Mouse (Mus musculus): ENCODE measurements around the gene Tefm.
"Not testable (repeated sequence)": the region's sequence is repeated elsewhere in the genome, so short reads cannot be mapped to it uniquely, and the experiment has no call there.

Gene Tefm

GRCm38 (mm10) chr11:80156841-80157240 is 14.9 kb upstream of the Tefm start:
- DNase-seq (ENCODE audit: low spot score): no peak

- no peak for DNase-seq (ENCODE audit: low spot score)
These were observed 14.0 kb upstream of the Tefm start for GRCm38 (mm10) chr11:80155961-80156360.

- DNase-seq (ENCODE audit: low spot score): no peak
These were observed 13.6 kb upstream of the Tefm start for GRCm38 (mm10) chr11:80155541-80155940.

GRCm38 (mm10) chr11:80154501-80154900 is 12.5 kb upstream of the Tefm start:
- DNase-seq (ENCODE audit: low spot score): no peak

GRCm38 (mm10) chr11:80153857-80154495 is 12.0 kb upstream of the Tefm start, which contains the start of gene Adap2:
Gene Adap2, plus strand, starts transcription at chr11:80154105.
- DNase-seq (ENCODE audit: low spot score): peak; percentile 93

GRCm38 (mm10) chr11:80152376-80152775 is 10.4 kb upstream of the Tefm start:
- peak; percentile 55 for DNase-seq (ENCODE audit: low spot score)

- no peak for DNase-seq (ENCODE audit: low spot score)
These were observed 9.6 kb upstream of the Tefm start for GRCm38 (mm10) chr11:80151541-80151940.

GRCm38 (mm10) chr11:80150566-80150965 is 8.6 kb upstream of the Tefm start:
- DNase-seq (ENCODE audit: low spot score): no peak

- no peak for DNase-seq (ENCODE audit: low spot score)
These were observed 7.5 kb upstream of the Tefm start for GRCm38 (mm10) chr11:80149412-80150023.

GRCm38 (mm10) chr11:80148974-80149373 is 7.0 kb upstream of the Tefm start:
- not testable (repeated sequence) for DNase-seq (ENCODE audit: low spot score)

- peak; percentile 68 for DNase-seq (ENCODE audit: low spot score)
These were observed 6.3 kb upstream of the Tefm start for GRCm38 (mm10) chr11:80148313-80148712.

GRCm38 (mm10) chr11:80147748-80148147 is 5.8 kb upstream of the Tefm start:
- no peak for DNase-seq (ENCODE audit: low spot score)

GRCm38 (mm10) chr11:80145787-80146275 is 3.9 kb upstream of the Tefm start:
- peak; percentile 44 for DNase-seq (ENCODE audit: low spot score)

- no peak for DNase-seq (ENCODE audit: low spot score)
These were observed 897 bp upstream of the Tefm start for GRCm38 (mm10) chr11:80142872-80143271.

GRCm38 (mm10) chr11:80137773-80138172 is 4.2 kb downstream of the Tefm start:
- no peak for DNase-seq (ENCODE audit: low spot score)

- DNase-seq (ENCODE audit: low spot score): no peak
These were observed 5.2 kb downstream of the Tefm start for GRCm38 (mm10) chr11:80136786-80137185.

GRCm38 (mm10) chr11:80135954-80136683 is 5.9 kb downstream of the Tefm start:
- DNase-seq (ENCODE audit: low spot score): no peak

- DNase-seq (ENCODE audit: low spot score): no peak
These were observed 7.2 kb downstream of the Tefm start for GRCm38 (mm10) chr11:80134744-80135143.

- DNase-seq (ENCODE audit: low spot score): no peak
These were observed 9.9 kb downstream of the Tefm start for GRCm38 (mm10) chr11:80132050-80132449.

GRCm38 (mm10) chr11:80116411-80116810 is 25.6 kb downstream of the Tefm start:
- no peak for DNase-seq (ENCODE audit: low spot score)

- DNase-seq (ENCODE audit: low spot score): no peak
These were observed 37.6 kb downstream of the Tefm start for GRCm38 (mm10) chr11:80104407-80104806.

- DNase-seq (ENCODE audit: low spot score): no peak
These were observed 40.7 kb downstream of the Tefm start for GRCm38 (mm10) chr11:80101298-80101697.
